Mouse (Mus musculus) CH12.LX (cell line): ENCODE data around the gene Mup6. TPM values are rescaled to one million over a fixed set of nuclear protein-coding genes. Genes with fewer than 3 reads are reported as not detected.
A peak's percentile ranks its signal among the peaks of the same experiment; 100 is the strongest.

ENCODE experiments used
- DNase-seq: peaks from one replicate; pipeline ENCODE4 v3.0.0-alpha.2; 2013; ENCODE audit errors: extremely low read depth
- H3K27ac ChIP-seq: 2 replicates; pipeline ENCODE4 v1.5.1; 2012; ENCODE audit warnings: low read depth, mild to moderate bottlenecking, control low read depth, moderate library complexity; ENCODE audit not compliant: insufficient read depth
- H3K27me3 ChIP-seq: replicated peaks from 2 replicates; pipeline ENCODE3; 2012; ENCODE audit warnings: inconsistent platforms
- H3K36me3 ChIP-seq, 2 experiments: replicated peaks in 1 of 2; 2 replicates each; pipeline versions ENCODE3 to v1.6.1; 2012; ENCODE audit warnings: inconsistent platforms in 1 of 2, low read length in 1 of 2, mild to moderate bottlenecking in 1 of 2, mixed read lengths in 1 of 2, moderate library complexity in 1 of 2; ENCODE audit not compliant: control insufficient read depth in 1 of 2, insufficient read depth in 1 of 2
- H3K4me1 ChIP-seq, 2 experiments: 2 replicates each; pipeline ENCODE4 v1.6.1; 2012; ENCODE audit warnings: inconsistent platforms in 1 of 2, moderate library complexity in 1 of 2; ENCODE audit not compliant: insufficient read depth in 2 of 2, control insufficient read depth in 1 of 2
- H3K4me2 ChIP-seq: 2 replicates; pipeline ENCODE4 v1.6.1; 2012; ENCODE audit warnings: low read depth, mild to moderate bottlenecking, control low read depth; ENCODE audit not compliant: poor library complexity, insufficient read depth, severe bottlenecking
- H3K4me3 ChIP-seq, 3 experiments: fragments of 150-350 bp in 1 of 3; sonication (generic) in 1 of 3; replicated peaks in 1 of 3; 2 replicates each; pipeline versions ENCODE3 to v1.5.1; 2011 to 2012; ENCODE audit warnings: low read depth in 2 of 3, low read length in 2 of 3, mild to moderate bottlenecking in 2 of 3, moderate library complexity in 2 of 3, control low read depth in 1 of 3, improper control_type of control experiment in 1 of 3, inconsistent platforms in 1 of 3, mixed read lengths in 1 of 3; ENCODE audit not compliant: poor library complexity in 1 of 3
- H3K79me2 ChIP-seq: replicated peaks from 2 replicates; pipeline ENCODE4 v1.6.1; 2012; ENCODE audit warnings: mild to moderate bottlenecking, moderate library complexity; ENCODE audit not compliant: control insufficient read depth, poor library complexity, insufficient read depth, severe bottlenecking; ENCODE audit errors: extremely low read depth
- H3K9ac ChIP-seq: 2 replicates; pipeline ENCODE4 v1.6.1; 2012; ENCODE audit warnings: low read depth, mild to moderate bottlenecking, control low read depth, moderate library complexity; ENCODE audit not compliant: insufficient read depth
- H3K9me3 ChIP-seq: replicated peaks from 2 replicates; pipeline ENCODE3; 2012; ENCODE audit warnings: low read length, inconsistent platforms, mixed read lengths
- BHLHE40 ChIP-seq: IDR thresholded peaks from 2 replicates; pipeline ENCODE4 v1.6.1; 2011; ENCODE audit warnings: mild to moderate bottlenecking, low read depth, low read length, improper control_type of control experiment
- CHD2 ChIP-seq: IDR thresholded peaks from 2 replicates; pipeline ENCODE4 v1.6.1; 2011; ENCODE audit warnings: low read length, improper control_type of control experiment
- CTCF ChIP-seq, 2 experiments: IDR thresholded peaks in 1 of 2; conservative IDR thresholded peaks in 1 of 2; 2 replicates each; pipeline ENCODE4 v1.5.1; 2011 to 2012; ENCODE audit warnings: low read depth in 2 of 2, low read length in 2 of 2, improper control_type of control experiment in 1 of 2, inconsistent platforms in 1 of 2, mild to moderate bottlenecking in 1 of 2, moderate library complexity in 1 of 2
- EP300 ChIP-seq: IDR thresholded peaks from 2 replicates; pipeline ENCODE4 v1.6.1; 2011; ENCODE audit warnings: low read length, improper control_type of control experiment
- HCFC1 ChIP-seq: IDR thresholded peaks from 2 replicates; pipeline ENCODE4 v1.6.1; 2012; ENCODE audit warnings: low read depth, mild to moderate bottlenecking, inconsistent platforms, low read length, improper control_type of control experiment
- IRF4 ChIP-seq: IDR thresholded peaks from 2 replicates; pipeline ENCODE4 v1.6.1; 2014; ENCODE audit warnings: low read depth, mild to moderate bottlenecking, inconsistent platforms, low read length, improper control_type of control experiment
- JUN ChIP-seq: IDR thresholded peaks from 2 replicates; pipeline ENCODE4 v1.6.1; 2011; ENCODE audit warnings: low read depth, mild to moderate bottlenecking, low read length, improper control_type of control experiment, moderate library complexity; ENCODE audit not compliant: insufficient read depth
- JUND ChIP-seq: conservative IDR thresholded peaks from 2 replicates; pipeline ENCODE4 v1.6.1; 2011; ENCODE audit warnings: low read depth, low read length, improper control_type of control experiment
- KAT2A ChIP-seq: IDR thresholded peaks from 2 replicates; pipeline ENCODE4 v1.6.1; 2012; ENCODE audit warnings: low read length, improper control_type of control experiment, inconsistent platforms; ENCODE audit not compliant: insufficient replicate concordance
- MAX ChIP-seq: IDR thresholded peaks from 2 replicates; pipeline ENCODE4 v1.6.1; 2011; ENCODE audit warnings: low read length, improper control_type of control experiment
- MYC ChIP-seq: IDR thresholded peaks from 2 replicates; pipeline ENCODE4 v1.6.1; 2011; ENCODE audit warnings: low read depth, mild to moderate bottlenecking, improper control_type of control experiment, low read length
- NELFE ChIP-seq: IDR thresholded peaks from 2 replicates; pipeline ENCODE4 v1.6.1; 2011; ENCODE audit warnings: low read depth, low read length, improper control_type of control experiment
- NRF1 ChIP-seq: IDR thresholded peaks from 2 replicates; pipeline ENCODE4 v1.6.1; 2014; ENCODE audit warnings: low read depth, mild to moderate bottlenecking, inconsistent platforms, low read length, improper control_type of control experiment, moderate library complexity
- POLR2A ChIP-seq: IDR thresholded peaks from 2 replicates; pipeline ENCODE4 v1.6.1; 2011; ENCODE audit warnings: low read depth, mild to moderate bottlenecking, improper control_type of control experiment, low read length
- POLR2AphosphoS2 ChIP-seq: IDR thresholded peaks from 2 replicates; pipeline ENCODE4 v1.6.1; 2011; ENCODE audit warnings: low read depth, low read length, improper control_type of control experiment
- RAD21 ChIP-seq: IDR thresholded peaks from 2 replicates; pipeline ENCODE4 v1.6.1; 2011; ENCODE audit warnings: low read depth, mild to moderate bottlenecking, low read length, improper control_type of control experiment, moderate library complexity
- SIN3A ChIP-seq: IDR thresholded peaks from 2 replicates; pipeline ENCODE4 v1.6.1; 2012; ENCODE audit warnings: low read length, improper control_type of control experiment, inconsistent platforms
- SMC3 ChIP-seq: IDR thresholded peaks from 2 replicates; pipeline ENCODE4 v1.6.1; 2011; ENCODE audit warnings: low read depth, low read length, improper control_type of control experiment
- UBTF ChIP-seq: IDR thresholded peaks from 2 replicates; pipeline ENCODE4 v1.6.1; 2012; ENCODE audit warnings: low read depth, mild to moderate bottlenecking, inconsistent platforms, low read length, improper control_type of control experiment, moderate library complexity
- ZC3H11A ChIP-seq: IDR thresholded peaks from 2 replicates; pipeline ENCODE4 v1.6.1; 2012; ENCODE audit warnings: low read depth, mild to moderate bottlenecking, inconsistent platforms, low read length, improper control_type of control experiment
- ZNF384 ChIP-seq: IDR thresholded peaks from 2 replicates; pipeline ENCODE4 v1.6.1; 2012; ENCODE audit warnings: low read depth, low read length, improper control_type of control experiment, inconsistent platforms
- dilution Hi-C: fragments of 300-500 bp; cut with MboI; formaldehyde crosslinking; loops from 2 replicates; pipeline ENCODE4 v1.14.3; 2020; ENCODE audit warnings: low sequenced_read_pairs; ENCODE audit not compliant: extremely low pct_unique_long_range_greater_than_20kb, extremely low pct_ligation_motif_present
- in situ Hi-C: fragments of 300-500 bp; cut with MboI; formaldehyde crosslinking; loops from 3 replicates; pipeline ENCODE4 v1.14.3; 2019; ENCODE audit warnings: low sequenced_read_pairs, low pct_ligation_motif_present, low pct_unique_long_range_greater_than_20kb, mixed read lengths
- polyA plus RNA-seq: library from polyadenylated mRNA; unstranded; fragments of >175 nt; gene quantifications from 2 replicates; pipeline ENCODE4 v1.2.1, GENCODE M21; 2012; ENCODE audit warnings: low read depth; ENCODE audit not compliant: insufficient read length
- total RNA-seq, 2 experiments: library from RNA; depleted of rRNA; stranded (reverse); fragments of 300-350 nt in 1 of 2; fragments of >200 nt in 1 of 2; gene quantifications; 2 replicates each; pipeline ENCODE4 v1.2.3; 2012 to 2014

Mup6 gene
- total and polyA plus RNA-seq, 3 experiments: not detected

DNA sequence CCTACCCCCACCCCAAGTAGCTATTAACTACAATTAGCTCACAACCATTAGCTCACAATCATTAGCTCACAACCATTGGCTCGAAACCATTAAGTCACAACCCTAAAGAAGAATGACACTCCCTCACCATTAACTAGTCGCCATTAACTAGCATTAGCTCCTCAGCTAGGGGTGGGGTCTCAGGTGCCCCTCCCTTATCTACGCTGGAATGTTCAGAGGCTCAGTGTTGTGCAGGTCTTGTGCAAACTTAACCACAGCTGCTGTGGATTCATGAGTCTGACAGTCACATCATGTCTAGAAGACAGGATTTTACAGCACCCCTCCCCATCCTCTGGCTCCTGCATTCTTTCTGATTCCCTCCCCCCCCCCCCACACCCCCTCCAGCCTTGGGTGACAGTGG lies 36.4 kb upstream of the Mup6 start:
- Histone ChIP-seq H3K4me2 (no peak overlapping the region), H3K9me3 (no peaks in the 10 kb centered on the region), H3K4me3 (no peak overlapping the region), H3K79me2 (no peaks in the 10 kb centered on the region)
- TF ChIP-seq SIN3A (no peak), NELFE (no peak), JUND (no peak), POLR2AphosphoS2 (no peak), JUN (no peak), CHD2 (no peak), EP300 (no peak), BHLHE40 (no peak), NRF1 (no peak), ZNF384 (no peak), IRF4 (no peak)
- TF ChIP-seq, all 38 proteins: peak for 0
- peaks cover 18% of the 10 kb centered on the region for H3K27me3 ChIP-seq
- no peak overlapping the region for H3K9ac ChIP-seq
- in situ Hi-C loops: no loop called here
- H3K27ac ChIP-seq: no peak overlapping the region
- peaks cover 0 to 3% of the 10 kb centered on the region in 2 experiments; a peak in 2 of 4 replicates for H3K4me1 ChIP-seq
- dilution Hi-C loops: no loop called here
- no peaks in the 10 kb centered on the region for H3K36me3 ChIP-seq
- DNase-seq: no peak

DNA sequence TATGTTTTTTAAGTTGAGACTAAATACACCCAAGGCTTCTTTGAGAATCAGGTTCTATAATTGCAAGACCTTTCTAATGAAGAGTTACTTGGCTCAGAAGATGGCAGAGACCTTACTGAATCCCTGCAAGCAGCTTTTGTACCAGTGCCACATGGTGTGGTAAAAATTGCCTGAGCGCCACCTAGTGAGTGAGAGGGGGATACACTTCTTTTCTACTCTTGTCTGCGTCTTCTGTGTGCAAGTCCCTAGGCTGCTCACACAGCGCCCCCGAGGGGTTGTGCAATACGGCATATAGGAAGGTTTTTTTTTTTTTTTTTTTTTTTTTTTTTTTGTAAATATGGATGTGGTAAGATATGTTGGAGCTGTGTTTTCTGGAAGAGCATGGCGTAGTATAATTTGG lies 35.7 kb upstream of the Mup6 start:
- no peaks in the 10 kb centered on the region for H3K36me3 ChIP-seq
- H3K27me3 ChIP-seq: peaks cover 19% of the 10 kb centered on the region
- H3K9me3 ChIP-seq: no peaks in the 10 kb centered on the region
- H3K79me2 ChIP-seq: no peaks in the 10 kb centered on the region
- in situ Hi-C loops: no loop called here
- peak; percentile 93 for DNase-seq
- H3K4me2 ChIP-seq: no peak overlapping the region
- H3K4me3 ChIP-seq: no peak overlapping the region
- no peak; the same call in 1 of the 2 replicates for TF ChIP-seq NELFE
- no peak for TF ChIP-seq HCFC1
- peak; percentile 33 for TF ChIP-seq ZC3H11A
- TF ChIP-seq JUND: peak; percentile 53; the same call in 1 of the 2 replicates
- TF ChIP-seq ZNF384: peak; percentile 100
- TF ChIP-seq MAX: peak; percentile 76
- TF ChIP-seq KAT2A: no peak
- TF ChIP-seq IRF4: no peak; the same call in 1 of the 2 replicates
- TF ChIP-seq POLR2AphosphoS2: no peak
- peak; percentile 61 to 98 for TF ChIP-seq CTCF (conservative IDR thresholded peaks at IDR 0.05 in 1 of 2, IDR thresholded peaks at IDR 0.05 in 1 of 2; ENCODE audit: low read depth in 2 of 2, low read length in 2 of 2)
- peak; percentile 87 for TF ChIP-seq RAD21
- peak; percentile 70 for TF ChIP-seq SMC3
- peak; percentile 97 for TF ChIP-seq MYC
- peak; percentile 46; the same call in 1 of the 2 replicates for TF ChIP-seq UBTF
- TF ChIP-seq POLR2A: no peak
- TF ChIP-seq, all 38 proteins: peak for 9
- dilution Hi-C loops: no loop called here
- Histone ChIP-seq H3K9ac (no peak overlapping the region), H3K27ac (no peak overlapping the region), H3K4me1 (peaks cover 0 to 3% of the 10 kb centered on the region in 2 experiments; a peak in 2 of 4 replicates)
